Comparison of ENCODE assay signal across 8 mouse cellular contexts in the genomic region with DNA sequence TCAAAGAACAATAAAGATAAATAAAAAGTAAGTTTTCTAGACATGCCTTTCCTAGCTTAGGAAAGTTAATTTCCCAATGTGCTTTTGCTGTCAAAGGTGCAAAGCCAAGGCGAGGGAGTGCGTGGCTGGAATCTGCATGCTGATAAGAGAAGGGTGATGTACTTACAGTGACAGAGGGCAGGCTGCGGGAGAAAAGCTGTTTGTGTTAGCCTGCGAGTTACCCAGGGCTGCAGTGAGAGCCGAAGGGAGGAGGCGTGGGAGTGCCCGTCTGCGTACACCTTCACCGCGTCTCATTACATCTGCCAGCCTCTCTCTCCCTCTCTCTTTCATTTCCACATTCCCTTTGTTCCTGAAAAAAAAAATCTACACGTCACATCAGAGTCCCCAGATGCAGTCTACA. TPM values are rescaled to one million over a fixed set of nuclear protein-coding genes. Genes with fewer than 3 reads are reported as not detected.
DNase-seq lines count a peak whose midpoint lies in the region; ATAC-seq and TF ChIP-seq lines count a peak whose summit lies in the region.

A gene (minus strand): TSS at position 286 of the 400 bp plus-strand sequence.

- no peak for DNase-seq in spleen, adult 2 months (ENCODE audit: low read depth in 1 of 2, low spot score in 2 of 2)
- no peak for DNase-seq in spleen, postnatal 4 days (ENCODE audit: low spot score in 2 of 2)
- DNase-seq in forebrain, embryonic 11.5 days (ENCODE audit: low spot score) = peak; percentile 73
- no peak for DNase-seq in heart, postnatal 25 days (ENCODE audit: low spot score)
- no peak for DNase-seq in left cerebral cortex, postnatal 14 days (ENCODE audit: low spot score in 2 of 2)
- DNase-seq in midbrain, embryonic 10.5 days (ENCODE audit: low spot score) = peak; percentile 55
- DNase-seq in ovary, postnatal 14 days (ENCODE audit: low spot score) = no peak

- TF ChIP-seq CTCF in spleen, adult 2 months (IDR thresholded peaks at IDR 0.05; ENCODE audit: extremely low read depth, insufficient read depth, insufficient read length, insufficient replicate concordance) = no peak

- no peaks in the 10 kb centered on the region for H3K9me3 ChIP-seq in forebrain, embryonic 11.5 days (ENCODE audit: control insufficient read depth, low read length)
- no peaks in the 10 kb centered on the region for H3K9me3 ChIP-seq in midbrain, embryonic 10.5 days (replicated peaks)

- TF ChIP-seq POLR2A in spleen, adult 2 months (IDR thresholded peaks at IDR 0.05; ENCODE audit: low read depth, low read length) = no peak

- peak within 1 kb of the TSS; percentile 46 for H3K4me3 ChIP-seq in spleen, adult 2 months (ENCODE audit: extremely low read depth, insufficient read depth, insufficient read length)
- H3K4me3 ChIP-seq in forebrain, embryonic 11.5 days (ENCODE audit: low read depth, low read length) = peak within 1 kb of the TSS; percentile 48
- peak within 1 kb of the TSS; percentile 59 for H3K4me3 ChIP-seq in midbrain, embryonic 10.5 days

- ATAC-seq in forebrain, embryonic 11.5 days (replicated peaks; ENCODE audit: low FRiP score) = no peak
- ATAC-seq in frontal cortex, adult (ENCODE audit: low TSS enrichment) = no peak

- intact Hi-C loops in heart, postnatal 25 days (cut with DNase I) = no loop called here
- intact Hi-C loops in left cerebral cortex, postnatal 14 days (cut with DNase I) = loop anchor here (10.0 kb wide), 1 partner anchor 284 kb away; no protein-coding TSS in a partner anchor

- WGBS in spleen, adult 2 months = 9% methylated on average over 11 of the region's 11 CpGs
- 0% methylated on average over 11 of the region's 11 CpGs for WGBS in forebrain, embryonic 11.5 days
- 1% methylated on average over 11 of the region's 11 CpGs for WGBS in midbrain, embryonic 10.5 days

- H3K4me1 ChIP-seq in spleen, adult 2 months (ENCODE audit: control insufficient read depth, insufficient read depth, insufficient read length) = peaks cover 8% of the 10 kb centered on the region
- peaks cover 16% of the 10 kb centered on the region for H3K4me1 ChIP-seq in forebrain, embryonic 11.5 days (replicated peaks; ENCODE audit: control insufficient read depth, insufficient read depth, low read length)
- H3K4me1 ChIP-seq in midbrain, embryonic 10.5 days = peaks cover 54% of the 10 kb centered on the region

- peak within 1 kb of the TSS; percentile 99 for H3K4me2 ChIP-seq in forebrain, embryonic 11.5 days (ENCODE audit: low read depth, low read length, severe bottlenecking)

- no peaks in the 10 kb centered on the region for H3K36me3 ChIP-seq in spleen, adult 2 months (ENCODE audit: control insufficient read depth, insufficient read depth, low read length)
- no peaks in the 10 kb centered on the region for H3K36me3 ChIP-seq in forebrain, embryonic 11.5 days (ENCODE audit: control insufficient read depth, insufficient read depth, low read length)
- H3K36me3 ChIP-seq in midbrain, embryonic 10.5 days = no peaks in the 10 kb centered on the region

- H3K27ac ChIP-seq in spleen, adult 2 months (ENCODE audit: insufficient read depth, low read length) = no peak within 1 kb of the TSS
- H3K27ac ChIP-seq in forebrain, embryonic 11.5 days (ENCODE audit: low read depth, low read length) = no peak within 1 kb of the TSS
- peak within 1 kb of the TSS; percentile 55; the same call in 1 of the 2 replicates for H3K27ac ChIP-seq in midbrain, embryonic 10.5 days (replicated peaks)

- peak within 1 kb of the TSS; percentile 66 for H3K9ac ChIP-seq in forebrain, embryonic 11.5 days (ENCODE audit: low read length)

- peaks cover 20% of the 10 kb centered on the region for H3K27me3 ChIP-seq in spleen, adult 2 months (ENCODE audit: control insufficient read depth, insufficient read depth, low read length)
- H3K27me3 ChIP-seq in forebrain, embryonic 11.5 days (ENCODE audit: control insufficient read depth, insufficient read depth, low read length) = peaks cover 5% of the 10 kb centered on the region; the same call in 1 of the 2 replicates
- peaks cover 84% of the 10 kb centered on the region for H3K27me3 ChIP-seq in midbrain, embryonic 10.5 days (ENCODE audit: low read depth, poor library complexity, severe bottlenecking)

RNA-seq across cellular contexts. Expression of the gene that starts here (rescaled TPM):
- 6.0 and 6.6 TPM in 2 replicates for polyA plus RNA-seq in spleen, adult 2 months (2012; rRNA removed)
- polyA plus RNA-seq in forebrain, embryonic 11.5 days (2014; fragmentation: Nextera tagmentation; extraction: Ambion mirVana) = 127 and 154 TPM in 2 replicates
- 10 to 100 TPM; 27.4 to 36.9 TPM for total RNA-seq in heart, postnatal 25 days (2021)
- total RNA-seq in left cerebral cortex, postnatal 14 days (2021) = 10 to 100 TPM; 32.7 to 39.9 TPM
- polyA plus RNA-seq in midbrain, embryonic 10.5 days (2016; fragmentation: Nextera tagmentation; extraction: Ambion mirVana) = 25.5 and 31.8 TPM in 2 replicates

Comparison
In these comparisons a context has a peak if more than half of its experiments do, and no peak if none do; other contexts are left out.
1. DNase-seq: peak in forebrain, embryonic 11.5 days (single experiment) and midbrain, embryonic 10.5 days (single experiment); none in spleen, adult 2 months (0 of 2), spleen, postnatal 4 days (0 of 2), heart, postnatal 25 days (single experiment), left cerebral cortex, postnatal 14 days (0 of 2) and ovary, postnatal 14 days (single experiment).
2. Peak in every context shown above with its lines, with median percentiles within 50 percentile points of each other: H3K4me3 ChIP-seq.